Mouse (Mus musculus) CD4-positive, CD25-positive, alpha-beta regulatory T cell, adult 4 months (primary cell): ENCODE measurements at regions not wholly inside any gene's neighbourhood (a gene's known extent, or its start where the extent isn't known, plus 50 kb on each side); places are given as distances from the start of the nearest gene placed in this dataset.

Experiments used
- ATAC-seq: one replicate; pipeline ENCODE4 v1.8.0; 2017

DNA sequence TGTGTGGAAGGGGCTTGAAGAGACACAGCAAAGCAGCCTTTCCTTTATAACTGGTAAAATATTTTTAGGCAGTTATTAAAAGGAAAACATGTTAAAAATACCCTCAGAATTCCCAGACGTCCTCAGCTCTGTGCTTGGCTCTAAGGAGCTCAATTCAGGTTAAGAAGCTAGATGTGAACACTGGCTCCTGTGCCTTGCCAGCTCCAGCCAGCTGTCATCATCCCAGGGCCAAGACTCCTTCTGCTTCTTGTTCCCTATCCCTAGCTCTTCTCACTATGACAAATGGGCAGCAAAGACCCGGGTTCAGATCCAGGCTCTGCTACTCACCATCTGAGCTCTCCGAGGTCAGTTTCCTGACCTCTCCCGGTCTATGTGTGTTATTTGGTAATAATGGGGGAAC is 293.5 kb upstream of the Rtl1 start:
- no peak for ATAC-seq

- ATAC-seq = no peak
Measured at GRCm38 (mm10) chr12:109895389-109895788, 295.3 kb upstream of the Rtl1 start.

GRCm38 (mm10) chr12:109896397-109896796 is 296.3 kb upstream of the Rtl1 start:
- ATAC-seq = no peak

- ATAC-seq = no peak
Measured at GRCm38 (mm10) chr12:109896906-109897305, 296.8 kb upstream of the Rtl1 start.

DNA sequence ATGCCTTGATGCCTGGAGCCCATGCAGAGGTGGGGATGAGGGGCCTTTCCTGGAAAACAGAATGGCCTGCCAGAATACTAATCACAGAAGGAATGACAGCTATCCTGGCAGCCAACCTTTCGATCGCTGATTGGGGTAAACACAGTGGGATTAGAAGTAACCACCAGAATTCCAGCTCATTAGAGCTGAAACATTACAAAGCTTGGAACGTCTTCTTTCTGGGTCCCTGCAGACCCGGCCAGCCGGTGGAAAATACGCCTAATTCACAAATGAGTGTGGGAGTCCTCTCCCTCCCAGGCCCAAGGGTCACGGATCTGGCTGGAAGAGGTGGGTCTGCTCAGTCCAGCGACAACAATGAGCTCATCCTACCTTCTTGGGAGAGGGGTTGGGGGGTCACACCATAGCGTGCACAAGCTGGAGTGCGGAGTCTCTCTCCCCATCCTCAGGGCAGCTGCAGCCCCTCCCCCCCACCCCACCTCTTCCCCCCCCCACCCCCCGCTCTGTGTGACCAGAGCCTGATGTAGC is 297.8 kb upstream of the Rtl1 start:
- ATAC-seq = no peak

DNA sequence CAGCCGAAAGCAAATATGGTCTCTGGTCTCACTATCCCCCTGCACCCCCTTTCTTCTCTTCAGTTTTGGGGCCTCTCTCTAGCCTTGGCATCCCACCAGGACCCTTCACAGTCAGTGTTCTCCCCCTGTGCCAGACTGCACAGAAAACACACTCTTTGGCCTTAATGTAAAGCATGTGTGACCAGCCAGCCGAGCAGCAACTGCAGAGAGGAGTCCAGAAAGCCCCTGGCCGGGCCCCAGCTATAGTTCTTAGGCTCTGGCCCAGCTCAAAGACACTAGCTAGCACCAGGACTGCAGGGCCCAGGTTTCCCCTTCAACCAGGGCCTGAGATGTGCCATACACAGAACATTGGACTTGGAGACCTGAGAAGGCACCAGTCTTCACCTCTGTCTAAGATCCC is 299.3 kb upstream of the Rtl1 start:
- no peak for ATAC-seq

- ATAC-seq = no peak
Measured at GRCm38 (mm10) chr12:109910966-109911495, 310.9 kb upstream of the Rtl1 start.

GRCm38 (mm10) chr12:109911506-109911905 is 311.4 kb upstream of the Rtl1 start:
- ATAC-seq = no peak

DNA sequence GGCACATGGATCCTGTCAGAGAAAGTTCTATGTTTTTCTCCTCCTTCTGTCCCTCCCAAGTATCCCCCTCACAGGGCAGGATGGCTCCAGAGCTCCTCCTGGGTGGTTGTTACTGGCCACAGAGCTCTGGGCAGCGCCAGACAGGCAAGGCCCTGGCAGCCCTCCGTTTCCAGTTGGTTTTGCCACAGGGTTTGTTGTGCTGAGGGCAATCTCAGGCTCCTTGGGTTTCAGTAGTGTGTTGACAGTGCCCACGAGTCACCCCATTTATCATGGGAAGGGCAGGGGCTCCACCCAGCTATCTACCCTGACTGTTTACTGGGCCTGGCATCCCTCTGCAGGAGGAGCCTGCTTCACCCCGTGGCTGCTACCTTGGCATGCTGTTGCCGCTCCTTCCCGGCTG is 317.6 kb upstream of the Rtl1 start:
- no peak for ATAC-seq

DNA sequence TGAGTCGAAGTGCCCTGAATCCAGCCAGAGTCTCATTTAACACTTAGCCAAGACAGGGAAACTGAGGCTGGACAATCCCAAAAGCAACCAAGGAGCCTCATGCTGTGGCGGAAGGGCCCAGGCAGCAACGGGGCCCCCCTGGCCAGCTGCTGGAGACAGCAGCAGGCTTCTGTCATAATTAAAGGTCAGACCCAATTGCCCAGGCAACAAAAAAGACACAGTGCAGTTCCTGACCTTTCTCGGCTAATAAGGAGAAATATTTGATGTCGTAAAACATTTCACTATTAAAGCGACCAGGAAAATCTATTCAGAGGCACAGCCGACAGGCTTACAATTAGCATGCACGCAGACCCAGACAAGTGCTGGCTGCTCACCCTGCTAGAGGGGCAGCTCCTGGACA is 318.8 kb upstream of the Rtl1 start:
- no peak for ATAC-seq

GRCm38 (mm10) chr12:109922111-109922510 is 322.0 kb upstream of the Rtl1 start:
- no peak for ATAC-seq

- ATAC-seq = no peak
Measured at GRCm38 (mm10) chr12:109925866-109926265, 325.7 kb upstream of the Rtl1 start.

DNA sequence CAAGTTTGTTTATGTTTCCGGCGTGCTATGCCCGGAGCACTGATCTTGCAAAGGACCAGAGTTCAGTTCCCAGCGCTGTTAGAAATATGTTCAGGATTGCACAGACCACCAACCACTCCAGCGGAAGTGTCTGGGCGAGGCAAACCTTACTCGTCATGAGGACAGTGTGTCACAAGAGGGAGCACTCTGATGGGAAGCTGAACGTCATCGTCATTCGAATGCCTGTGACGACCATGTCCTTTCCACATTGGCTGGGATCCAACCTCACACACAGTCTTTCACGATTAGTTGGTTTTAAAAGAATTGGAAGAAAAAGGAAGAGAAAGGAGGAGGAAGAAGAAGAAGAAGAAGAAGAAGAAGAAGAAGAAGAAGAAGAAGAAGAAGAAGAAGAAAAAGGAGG is 326.5 kb upstream of the Rtl1 start:
- ATAC-seq = no peak

GRCm38 (mm10) chr12:109946179-109946578 is 332.7 kb upstream of the Dio3 start:
- ATAC-seq = no peak

- ATAC-seq = no peak
Measured at GRCm38 (mm10) chr12:109946936-109947335, 331.9 kb upstream of the Dio3 start.

DNA sequence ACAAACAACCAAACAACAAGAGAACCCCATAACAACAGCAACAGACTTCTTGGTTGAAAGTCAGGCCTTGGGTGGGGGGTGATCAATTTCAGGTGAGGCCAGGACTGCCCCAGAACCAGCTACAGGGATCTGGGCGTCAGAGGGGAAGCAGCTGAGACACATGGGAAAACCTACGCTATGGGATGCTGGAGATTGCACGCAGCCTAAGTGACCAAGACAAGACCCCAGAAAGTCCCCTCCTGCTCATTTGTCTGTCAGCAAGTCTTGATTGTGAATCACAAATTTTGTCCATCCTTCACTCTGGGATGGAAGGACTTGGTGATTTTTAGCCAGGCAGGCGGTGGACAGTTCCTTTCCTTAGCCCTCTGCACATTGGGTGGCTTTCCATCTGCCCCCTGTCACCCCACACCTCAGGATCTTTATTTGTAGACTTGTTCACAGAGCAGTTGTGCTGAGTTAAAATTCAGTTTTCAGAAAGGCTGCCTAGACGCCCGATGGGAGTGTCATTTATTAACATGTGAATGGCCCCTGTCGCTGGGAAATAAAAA is 330.9 kb upstream of the Dio3 start:
- no peak for ATAC-seq

GRCm38 (mm10) chr12:109948434-109948984 is 330.4 kb upstream of the Dio3 start:
- no peak for ATAC-seq

GRCm38 (mm10) chr12:109949231-109949965 is 329.5 kb upstream of the Dio3 start:
- ATAC-seq = no peak

DNA sequence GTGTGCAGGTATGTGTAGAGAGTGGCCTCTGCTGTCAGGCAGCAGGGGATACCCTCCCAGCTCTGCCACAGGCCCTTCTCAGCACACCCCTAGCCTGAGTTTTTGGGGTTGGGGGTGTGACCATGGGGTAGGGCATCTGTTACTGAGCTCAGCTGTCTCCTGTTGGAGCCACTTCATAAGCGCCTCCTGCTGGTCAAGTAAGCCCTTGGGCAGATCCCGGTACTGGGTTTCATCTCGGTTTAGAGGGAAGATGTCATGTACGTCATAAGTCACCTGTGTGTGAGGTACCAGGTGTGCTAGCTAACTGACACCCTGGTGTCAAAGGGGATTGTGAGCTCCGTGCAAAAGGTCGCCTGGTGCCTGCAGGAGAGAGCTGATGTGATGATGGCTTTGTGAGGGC is 328.2 kb upstream of the Dio3 start:
- no peak for ATAC-seq

DNA sequence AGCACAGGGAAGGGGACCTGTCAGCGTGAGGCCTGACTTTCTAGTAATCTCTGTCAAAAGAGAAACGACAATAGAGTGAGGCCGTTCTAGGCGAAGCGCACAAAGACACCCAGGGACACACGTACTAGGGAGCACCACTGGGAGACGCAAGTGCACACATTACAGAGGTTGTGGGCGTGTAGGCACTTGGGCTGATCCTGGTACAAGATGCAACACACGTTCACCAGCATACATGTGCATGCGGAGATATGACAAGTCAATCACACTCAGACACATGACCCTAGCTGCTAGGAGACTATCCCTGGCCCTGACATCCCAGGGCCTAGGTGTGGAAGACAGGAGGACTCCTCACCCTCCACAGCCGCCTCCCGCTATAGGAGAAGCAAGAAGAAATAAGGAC is 327.4 kb upstream of the Dio3 start:
- no peak for ATAC-seq

DNA sequence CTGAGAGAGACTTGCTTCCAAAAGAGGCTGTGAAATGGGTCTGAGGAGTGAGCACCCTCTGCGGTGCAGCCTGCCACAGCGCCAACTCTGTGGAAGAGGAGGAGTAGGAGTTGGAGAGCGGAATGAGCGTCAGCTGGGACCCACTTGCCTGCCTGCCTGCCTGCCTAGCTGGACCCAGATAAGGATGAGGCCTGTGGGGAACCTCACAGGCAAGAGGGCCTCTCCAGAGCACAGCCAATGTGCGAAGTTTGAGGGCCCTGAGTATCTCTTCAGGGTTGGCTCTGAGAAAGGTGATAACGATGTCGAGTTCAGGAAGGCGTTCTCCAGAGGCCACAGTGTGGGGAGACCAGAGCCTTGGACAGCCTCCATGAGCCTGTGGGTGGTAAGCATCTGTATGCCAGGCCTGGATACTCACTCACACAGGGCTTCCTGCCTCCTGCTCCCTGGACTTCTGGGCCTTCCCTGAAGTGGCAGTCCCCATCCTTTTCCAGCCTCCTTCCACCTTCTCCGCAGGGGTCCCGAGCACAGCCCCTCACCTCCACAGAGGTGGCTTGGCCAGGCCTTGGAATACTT is 326.9 kb upstream of the Dio3 start:
- no peak for ATAC-seq

- no peak for ATAC-seq
Measured at GRCm38 (mm10) chr12:109952933-109953332, 325.9 kb upstream of the Dio3 start.

- no peak for ATAC-seq
Measured at GRCm38 (mm10) chr12:109957305-109957704, 321.6 kb upstream of the Dio3 start.
